Mouse (Mus musculus) lung, embryonic 14.5 days (tissue): Measurements from ENCODE around the gene Svbp. TPM values are rescaled to one million over a fixed set of nuclear protein-coding genes. Genes with fewer than 3 reads are reported as not detected.

Source experiments
- ATAC-seq: fragments of 200-750 bp; cut with Nextera tagmentation; 2 replicates; pipeline ENCODE4 v1.8.0; 2017; ENCODE audit warnings: mild to moderate bottlenecking, moderate TSS enrichment, moderate library complexity; ENCODE audit not compliant: insufficient read depth
- DNase-seq: peaks from one replicate; pipeline ENCODE4 v3.0.0-alpha.2; 2015
- H3K27ac ChIP-seq: fragments of 300-500 bp; sonication (generic); 2 replicates; pipeline ENCODE4 v1.5.1; 2014; ENCODE audit warnings: low read depth, mild to moderate bottlenecking, moderate library complexity
- H3K27me3 ChIP-seq: fragments of 300-500 bp; sonication (generic); 2 replicates; pipeline ENCODE4 v1.6.1; 2014; ENCODE audit warnings: low read length, control low read depth; ENCODE audit not compliant: insufficient read depth
- H3K36me3 ChIP-seq: fragments of 300-500 bp; sonication (generic); 2 replicates; pipeline ENCODE4 v1.6.1; 2014; ENCODE audit warnings: control low read depth; ENCODE audit not compliant: insufficient read depth
- H3K4me1 ChIP-seq: fragments of 300-500 bp; sonication (generic); 2 replicates; pipeline ENCODE4 v1.6.1; 2014; ENCODE audit warnings: antibody characterized with exemption, control low read depth; ENCODE audit not compliant: insufficient read depth
- H3K4me2 ChIP-seq: fragments of 300-500 bp; sonication (generic); 2 replicates; pipeline ENCODE4 v1.6.1; 2014; ENCODE audit warnings: mild to moderate bottlenecking
- H3K4me3 ChIP-seq: fragments of 300-500 bp; sonication (generic); 2 replicates; pipeline ENCODE4 v1.5.1; 2014; ENCODE audit warnings: low read depth, low read length
- H3K9ac ChIP-seq: fragments of 300-500 bp; sonication (generic); 2 replicates; pipeline ENCODE4 v1.6.1; 2014
- H3K9me3 ChIP-seq: fragments of 300-500 bp; sonication (generic); 2 replicates; pipeline ENCODE4 v1.6.1; 2016; ENCODE audit warnings: low read depth, low read length, control low read depth
- CTCF ChIP-seq: IDR thresholded peaks from 2 replicates; pipeline ENCODE4 v1.5.1; 2016; ENCODE audit warnings: antibody characterized with exemption, low read depth
- WGBS: fragments of 180-500 bp; shearing (Covaris S2); extraction: QIAGEN DNeasy Blood & Tissue Kit; methylation state at CpG from one replicate; pipeline ENCODE4 v1.1.7; 2014; 5-methylcytosine and 5-hydroxymethylcytosine counted together
- polyA plus RNA-seq: library from polyadenylated mRNA; unstranded; fragments of >200 nt; fragmentation: Nextera tagmentation; extraction: Ambion mirVana; gene quantifications from 2 replicates; pipeline ENCODE4 v1.2.1, GENCODE M21; 2014

Svbp gene
- polyA plus RNA-seq, 1 experiment from 2014 or later: 134 TPM

DNA sequence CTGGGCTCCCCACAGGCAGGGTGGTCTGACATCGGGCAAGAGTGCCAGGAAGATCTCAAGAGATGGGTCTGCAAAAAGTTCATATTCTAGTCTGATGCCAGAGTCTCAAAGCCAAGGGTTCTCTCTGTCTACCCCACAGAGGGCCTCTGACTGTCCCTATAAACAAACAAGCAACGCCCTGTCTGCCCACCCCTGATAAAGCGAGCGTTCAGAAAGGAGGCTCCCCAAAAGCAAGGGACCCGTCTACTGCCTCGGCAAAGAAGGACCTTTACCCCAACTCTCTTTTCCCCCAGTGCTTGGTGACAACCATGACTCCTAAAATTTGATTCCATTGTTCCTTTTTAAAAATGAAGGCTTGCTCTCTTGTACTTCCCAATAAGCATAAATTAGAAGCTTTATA is 5.2 kb upstream of the Svbp start, which contains the start of gene Ermap:
Gene Ermap, minus strand, starts transcription at position 148 of the 400 bp plus-strand sequence.
- ATAC-seq: no peak
- 61% methylated on average over 6 of the region's 6 CpGs for WGBS

GRCm38 (mm10) chr4:119190618-119191017 is 4.5 kb upstream of the Svbp start:
- Histone ChIP-seq H3K4me2 (peak overlapping the region; percentile 15; the same call in 1 of the 2 replicates), H3K9ac (no peak overlapping the region), H3K27me3 (no peaks in the 10 kb centered on the region), H3K4me3 (no peak overlapping the region), H3K4me1 (no peaks in the 10 kb centered on the region), H3K36me3 (no peaks in the 10 kb centered on the region), H3K9me3 (no peaks in the 10 kb centered on the region), H3K27ac (peak overlapping the region; percentile 60; the same call in 1 of the 2 replicates)
- ATAC-seq: no peak
- TF ChIP-seq CTCF: no peak
- no peak for DNase-seq
- 74% methylated on average over 8 of the region's 8 CpGs for WGBS

More for the DNA sequence above, 5.2 kb upstream of the Svbp start, which contains the start of gene Ermap:
- H3K4me2 ChIP-seq: peak within 1 kb of the TSS; percentile 15; the same call in 1 of the 2 replicates
- TF ChIP-seq CTCF: no peak
- no peaks in the 10 kb centered on the region for H3K27me3 ChIP-seq
- H3K4me1 ChIP-seq: no peaks in the 10 kb centered on the region
- H3K36me3 ChIP-seq: no peaks in the 10 kb centered on the region
- peak within 1 kb of the TSS; percentile 60; the same call in 1 of the 2 replicates for H3K27ac ChIP-seq
- peak within 1 kb of the TSS; percentile 6; the same call in 1 of the 2 replicates for H3K9ac ChIP-seq
- DNase-seq: no peak
- peak within 1 kb of the TSS; percentile 22; the same call in 1 of the 2 replicates for H3K4me3 ChIP-seq
- no peaks in the 10 kb centered on the region for H3K9me3 ChIP-seq

- DNase-seq (no peak), ATAC-seq (no peak)
- 51% methylated on average over 3 of the region's 3 CpGs for WGBS
- H3K9me3 ChIP-seq: no peaks in the 10 kb centered on the region
- no peak overlapping the region for H3K9ac ChIP-seq
- no peak overlapping the region; the same call in 1 of the 2 replicates for H3K4me2 ChIP-seq
- H3K27me3 ChIP-seq: no peaks in the 10 kb centered on the region
- no peak overlapping the region; the same call in 1 of the 2 replicates for H3K27ac ChIP-seq
- no peaks in the 10 kb centered on the region for H3K36me3 ChIP-seq
- no peak for TF ChIP-seq CTCF
- H3K4me1 ChIP-seq: no peaks in the 10 kb centered on the region
- no peak overlapping the region for H3K4me3 ChIP-seq
These were observed 3.8 kb upstream of the Svbp start for GRCm38 (mm10) chr4:119191273-119191672.

DNA sequence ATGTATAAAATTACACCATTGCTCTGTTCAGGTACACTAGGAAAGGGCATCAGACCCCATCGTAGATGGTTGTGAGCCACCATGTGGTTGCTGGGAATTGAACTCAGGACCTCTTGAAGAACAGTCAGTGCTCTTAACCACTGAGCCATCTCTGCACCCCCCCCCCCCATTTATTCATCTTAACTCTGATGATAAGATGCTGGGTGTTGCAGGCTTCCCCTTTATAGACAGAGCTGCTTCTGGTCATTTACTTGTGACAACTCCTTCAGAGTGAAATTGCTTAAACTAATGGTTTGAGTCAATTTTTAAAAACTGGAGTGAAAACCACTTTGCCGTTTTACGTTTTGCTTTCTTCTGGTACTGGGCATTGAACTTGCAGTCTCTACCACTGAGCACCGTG is 2.3 kb upstream of the Svbp start:
- no peak overlapping the region for H3K4me3 ChIP-seq
- H3K4me1 ChIP-seq: peaks cover 4% of the 10 kb centered on the region
- H3K36me3 ChIP-seq: 0 out of 2 replicates have a peak, but pooled peaks cover 4% of the 10 kb centered on the region
- WGBS: 85% methylated on average over 4 of the region's 4 CpGs
- no peak overlapping the region for H3K9ac ChIP-seq
- no peak overlapping the region for H3K27ac ChIP-seq
- no peak overlapping the region for H3K4me2 ChIP-seq
- no peak for ATAC-seq
- TF ChIP-seq CTCF: no peak
- no peak for DNase-seq
- no peaks in the 10 kb centered on the region for H3K9me3 ChIP-seq
- H3K27me3 ChIP-seq: no peaks in the 10 kb centered on the region

- DNase-seq (peak; percentile 23), ATAC-seq (peak; percentile 4; the same call in 1 of the 2 replicates)
- Histone ChIP-seq H3K4me3 (peak overlapping the region; percentile 72), H3K27me3 (no peaks in the 10 kb centered on the region), H3K36me3 (peaks cover 8% of the 10 kb centered on the region; the same call in 1 of the 2 replicates), H3K9me3 (no peaks in the 10 kb centered on the region), H3K9ac (peak overlapping the region; percentile 79), H3K4me1 (peaks cover 5% of the 10 kb centered on the region), H3K4me2 (peak overlapping the region; percentile 63), H3K27ac (peak overlapping the region; percentile 63)
- TF ChIP-seq CTCF: no peak
- 9% methylated on average over 18 of the region's 18 CpGs for whole genome bisulfite sequencing
These were observed 645 bp downstream of the Svbp start for GRCm38 (mm10) chr4:119195582-119196320.

GRCm38 (mm10) chr4:119198105-119198504 is 3.0 kb downstream of the Svbp start:
- 86% methylated on average over 6 of the region's 6 CpGs for WGBS
- peaks cover 20% of the 10 kb centered on the region for H3K36me3 ChIP-seq

GRCm38 (mm10) chr4:119204672-119205071 is 9.6 kb downstream of the Svbp start:
- WGBS: 13% methylated on average over 8 of the region's 8 CpGs
- Histone ChIP-seq H3K4me3 (no peak overlapping the region), H3K9me3 (no peaks in the 10 kb centered on the region), H3K4me1 (no peaks in the 10 kb centered on the region), H3K4me2 (no peak overlapping the region), H3K27ac (no peak overlapping the region), H3K27me3 (no peaks in the 10 kb centered on the region), H3K9ac (no peak overlapping the region), H3K36me3 (peaks cover 13% of the 10 kb centered on the region)
- ATAC-seq (peak; percentile 65; the same call in 1 of the 2 replicates), DNase-seq (peak; percentile 90)
- TF ChIP-seq CTCF: peak; percentile 88

More at GRCm38 (mm10) chr4:119198105-119198504, 3.0 kb downstream of the Svbp start:
- Histone ChIP-seq H3K27ac (no peak overlapping the region), H3K4me3 (no peak overlapping the region), H3K9ac (no peak overlapping the region), H3K4me1 (peaks cover 5% of the 10 kb centered on the region), H3K4me2 (no peak overlapping the region), H3K9me3 (no peaks in the 10 kb centered on the region), H3K27me3 (no peaks in the 10 kb centered on the region)
- ATAC-seq: no peak
- no peak for TF ChIP-seq CTCF
- no peak for DNase-seq
